Mouse (Mus musculus): ENCODE measurements around the gene Ppt2. TPM values are rescaled to one million over a fixed set of nuclear protein-coding genes. Genes with fewer than 3 reads are reported as not detected.

Gene Ppt2
- polyA plus RNA-seq, 1 experiment from 2014 or later, result 24.3 TPM

GRCm38 (mm10) chr17:34652985-34653384 lies 24.7 kb upstream of the Ppt2 start:
- Histone ChIP-seq H3K4me1 (peaks cover 34% of the 10 kb centered on the region), H3K36me3 (peaks cover 62% of the 10 kb centered on the region), H3K4me3 (no peak overlapping the region), H3K27me3 (ENCODE audit: insufficient read depth, poor library complexity, severe bottlenecking) (no peaks in the 10 kb centered on the region; the same call in 1 of the 2 replicates), H3K9me3 (no peaks in the 10 kb centered on the region; the same call in 1 of the 2 replicates), H3K27ac (no peak overlapping the region)
- WGBS, result 86% methylated on average over 8 of the region's 8 CpGs
- DNase-seq (ENCODE audit: low spot score), result no peak

GRCm38 (mm10) chr17:34652546-34652945 lies 24.2 kb upstream of the Ppt2 start:
- Histone ChIP-seq H3K36me3 (peaks cover 62% of the 10 kb centered on the region), H3K4me1 (peaks cover 39% of the 10 kb centered on the region), H3K27ac (no peak overlapping the region), H3K4me3 (no peak overlapping the region), H3K27me3 (ENCODE audit: insufficient read depth, poor library complexity, severe bottlenecking) (no peaks in the 10 kb centered on the region; the same call in 1 of the 2 replicates), H3K9me3 (no peaks in the 10 kb centered on the region; the same call in 1 of the 2 replicates)
- 87% methylated on average over 10 of the region's 10 CpGs for WGBS
- DNase-seq (ENCODE audit: low spot score), result no peak

- Histone ChIP-seq H3K9me3 (no peaks in the 10 kb centered on the region; the same call in 1 of the 2 replicates), H3K27me3 (ENCODE audit: insufficient read depth, poor library complexity, severe bottlenecking) (no peaks in the 10 kb centered on the region; the same call in 1 of the 2 replicates), H3K27ac (no peak overlapping the region), H3K4me1 (peaks cover 37% of the 10 kb centered on the region), H3K4me3 (no peak overlapping the region), H3K36me3 (peaks cover 62% of the 10 kb centered on the region)
- DNase-seq (ENCODE audit: low spot score), result no peak
- 54% methylated on average over 19 of the region's 19 CpGs for WGBS
Observed at GRCm38 (mm10) chr17:34651507-34652221, 23.4 kb upstream of the Ppt2 start.

GRCm38 (mm10) chr17:34650781-34651180 lies 22.5 kb upstream of the Ppt2 start:
- no peak overlapping the region for H3K4me3 ChIP-seq
- H3K4me1 ChIP-seq, result peaks cover 36% of the 10 kb centered on the region
- DNase-seq (ENCODE audit: low spot score), result no peak
- H3K27ac ChIP-seq, result no peak overlapping the region
- 89% methylated on average over 14 of the region's 14 CpGs for WGBS
- H3K36me3 ChIP-seq, result peaks cover 66% of the 10 kb centered on the region
- H3K27me3 ChIP-seq (ENCODE audit: insufficient read depth, poor library complexity, severe bottlenecking), result no peaks in the 10 kb centered on the region
- H3K9me3 ChIP-seq, result no peaks in the 10 kb centered on the region; the same call in 1 of the 2 replicates

GRCm38 (mm10) chr17:34649106-34649864 lies 21.0 kb upstream of the Ppt2 start:
- peaks cover 63% of the 10 kb centered on the region for H3K36me3 ChIP-seq
- DNase-seq (ENCODE audit: low spot score), result no peak
- no peaks in the 10 kb centered on the region for H3K27me3 ChIP-seq (ENCODE audit: insufficient read depth, poor library complexity, severe bottlenecking)
- no peak overlapping the region for H3K4me3 ChIP-seq
- H3K27ac ChIP-seq, result no peak overlapping the region
- 86% methylated on average over 18 of the region's 18 CpGs for WGBS
- no peaks in the 10 kb centered on the region; the same call in 1 of the 2 replicates for H3K9me3 ChIP-seq
- H3K4me1 ChIP-seq, result peaks cover 29% of the 10 kb centered on the region

- WGBS, result 83% methylated on average over 16 of the region's 16 CpGs
- H3K4me1 ChIP-seq, result peaks cover 28% of the 10 kb centered on the region
- no peak for DNase-seq (ENCODE audit: low spot score)
- no peak overlapping the region for H3K27ac ChIP-seq
- H3K4me3 ChIP-seq, result peak overlapping the region; percentile 99
- H3K9me3 ChIP-seq, result no peaks in the 10 kb centered on the region; the same call in 1 of the 2 replicates
- no peaks in the 10 kb centered on the region for H3K27me3 ChIP-seq (ENCODE audit: insufficient read depth, poor library complexity, severe bottlenecking)
- peaks cover 54% of the 10 kb centered on the region for H3K36me3 ChIP-seq
Observed at GRCm38 (mm10) chr17:34648141-34648890, 20.0 kb upstream of the Ppt2 start.

- DNase-seq (ENCODE audit: low spot score), result peak; percentile 99
- H3K4me1 ChIP-seq, result peaks cover 28% of the 10 kb centered on the region
- H3K27me3 ChIP-seq (ENCODE audit: insufficient read depth, poor library complexity, severe bottlenecking), result no peaks in the 10 kb centered on the region
- H3K9me3 ChIP-seq, result no peaks in the 10 kb centered on the region; the same call in 1 of the 2 replicates
- peak within 1 kb of the TSS; percentile 99 for H3K4me3 ChIP-seq
- peak within 1 kb of the TSS; percentile 92 for H3K27ac ChIP-seq
- 2% methylated on average over 59 of the region's 66 CpGs for WGBS
- peaks cover 42% of the 10 kb centered on the region for H3K36me3 ChIP-seq
Observed at GRCm38 (mm10) chr17:34646906-34647787, 18.8 kb upstream of the Ppt2 start, which contains the start of gene Atf6b. Atf6b (plus strand) TSS chr17:34647146.

- Histone ChIP-seq H3K36me3 (peaks cover 30% of the 10 kb centered on the region), H3K4me1 (peaks cover 33% of the 10 kb centered on the region), H3K9me3 (no peaks in the 10 kb centered on the region), H3K4me3 (peak overlapping the region; percentile 74; the same call in 1 of the 2 replicates), H3K27ac (no peak overlapping the region), H3K27me3 (ENCODE audit: insufficient read depth, poor library complexity, severe bottlenecking) (no peaks in the 10 kb centered on the region)
- DNase-seq (ENCODE audit: low spot score), result no peak
- 82% methylated on average over 30 of the region's 30 CpGs for whole genome bisulfite sequencing
Observed at GRCm38 (mm10) chr17:34645831-34646511, 17.7 kb upstream of the Ppt2 start.

GRCm38 (mm10) chr17:34645256-34645829 lies 17.0 kb upstream of the Ppt2 start:
- 42% methylated on average over 10 of the region's 10 CpGs for WGBS
- DNase-seq (ENCODE audit: low spot score), result no peak

GRCm38 (mm10) chr17:34644608-34645007 lies 16.3 kb upstream of the Ppt2 start, which contains the start of gene Fkbpl:
Fkbpl (plus strand) TSS chr17:34644764.
- Histone ChIP-seq H3K27ac (peak within 1 kb of the TSS; percentile 90), H3K4me3 (peak within 1 kb of the TSS; percentile 74), H3K36me3 (peaks cover 17% of the 10 kb centered on the region), H3K27me3 (ENCODE audit: insufficient read depth, poor library complexity, severe bottlenecking) (no peaks in the 10 kb centered on the region), H3K4me1 (peaks cover 36% of the 10 kb centered on the region), H3K9me3 (no peaks in the 10 kb centered on the region)
- DNase-seq (ENCODE audit: low spot score), result peak; percentile 97
- 1% methylated on average over 16 of the region's 16 CpGs for WGBS

More at GRCm38 (mm10) chr17:34645256-34645829, 17.0 kb upstream of the Ppt2 start:
- Histone ChIP-seq H3K4me1 (peaks cover 36% of the 10 kb centered on the region), H3K27me3 (ENCODE audit: insufficient read depth, poor library complexity, severe bottlenecking) (no peaks in the 10 kb centered on the region), H3K27ac (peak overlapping the region; percentile 90), H3K4me3 (peak overlapping the region; percentile 74), H3K9me3 (no peaks in the 10 kb centered on the region), H3K36me3 (peaks cover 24% of the 10 kb centered on the region)

- peaks cover 36% of the 10 kb centered on the region for H3K4me1 ChIP-seq
- H3K27me3 ChIP-seq (ENCODE audit: insufficient read depth, poor library complexity, severe bottlenecking), result no peaks in the 10 kb centered on the region
- no peak overlapping the region for H3K4me3 ChIP-seq
- H3K36me3 ChIP-seq, result peaks cover 10% of the 10 kb centered on the region
- H3K9me3 ChIP-seq, result no peaks in the 10 kb centered on the region
- 72% methylated on average over 10 of the region's 10 CpGs for WGBS
- no peak for DNase-seq (ENCODE audit: low spot score)
- H3K27ac ChIP-seq, result no peak overlapping the region
Observed at GRCm38 (mm10) chr17:34643944-34644343, 15.6 kb upstream of the Ppt2 start.
